Comparison of ENCODE assay signal across 12 mouse cellular contexts in the genomic region with DNA sequence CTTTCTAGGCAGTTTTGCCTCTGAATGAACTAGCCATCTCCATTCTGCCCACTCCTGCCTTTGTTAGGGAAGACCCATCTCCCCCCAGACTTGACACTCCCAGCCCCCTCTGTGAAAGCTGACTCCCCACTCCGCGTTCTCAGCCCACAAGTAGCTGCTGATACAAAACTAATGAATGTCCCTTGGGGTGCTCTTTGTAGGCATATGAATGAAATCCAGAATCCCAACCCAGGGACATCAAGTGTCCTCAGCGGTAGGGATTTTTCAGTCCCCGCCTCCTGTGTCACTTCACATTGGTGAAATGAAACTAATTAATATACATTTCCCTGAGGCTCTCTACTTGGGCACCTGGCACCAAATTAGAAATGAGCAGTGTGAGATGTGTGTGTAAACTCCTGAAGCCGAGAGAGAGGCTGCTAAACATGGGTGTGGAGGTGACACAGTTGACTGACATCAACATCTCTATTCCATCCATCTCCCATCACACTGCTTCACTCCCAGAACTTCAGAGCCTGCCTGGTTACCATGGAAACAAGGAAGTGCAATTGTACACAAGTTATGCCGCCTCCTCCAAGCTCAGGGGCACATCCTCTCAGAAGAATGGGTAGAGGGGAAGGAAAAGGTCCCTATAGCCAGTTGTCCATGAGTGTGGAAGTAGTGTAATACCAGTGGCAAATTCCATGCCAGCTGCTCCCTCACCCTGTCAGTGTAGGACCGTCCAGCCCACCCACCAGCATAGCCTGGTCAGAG.
DNase-seq lines count a peak whose midpoint lies in the region; ATAC-seq and TF ChIP-seq lines count a peak whose summit lies in the region.
"Had no signal": no experiment of that assay in that cellular context is flagged by ENCODE, and none has a peak within 500 bp of the region (broad histone marks: within the 10 kb centered on the region; RNA-seq: fewer than 3 reads in every experiment).

No protein-coding gene starts in this region.

- no peaks in the 10 kb centered on the region for H3K27me3 ChIP-seq in hindbrain, embryonic 14.5 days (ENCODE audit: control insufficient read depth, insufficient read depth, low read length)
- H3K27me3 ChIP-seq in neural tube, embryonic 13.5 days: no peaks in the 10 kb centered on the region
- H3K27me3 ChIP-seq: lung, embryonic 15.5 days had no signal

- WGBS in hindbrain, embryonic 14.5 days: 20% methylated on average over 7 of the region's 7 CpGs
- 27% methylated on average over 7 of the region's 7 CpGs for WGBS in neural tube, embryonic 13.5 days

- H3K4me2 ChIP-seq in hindbrain, embryonic 14.5 days (replicated peaks): 0 out of 2 replicates have a peak overlapping the region, but pooled peaks have one; percentile 7
- H3K4me2 ChIP-seq in neural tube, embryonic 13.5 days: no peak overlapping the region
- H3K4me2 ChIP-seq: limb, embryonic 13.5 days; lung, embryonic 15.5 days had no signal

- peak in 1 of 2 experiments; percentile 39 for DNase-seq in layer of hippocampus, adult 2 months (ENCODE audit: low spot score in 2 of 2)
- DNase-seq in layer of hippocampus, adult 11-12 months (ENCODE audit: low spot score): no peak
- peak; percentile 31 for DNase-seq in embryo, embryonic 11 days
- no peak for DNase-seq in hindbrain, embryonic 14.5 days (ENCODE audit: low spot score)
- no peak for DNase-seq in kidney, adult 11 months
- DNase-seq in kidney, adult 18-20 months: no peak
- DNase-seq: adrenal gland, adult 2 months; heart, adult 18-20 months; thymus, postnatal 36 days had no signal

- no peak overlapping the region for H3K4me3 ChIP-seq in layer of hippocampus, adult 2 months
- H3K4me3 ChIP-seq in hindbrain, embryonic 14.5 days (replicated peaks; ENCODE audit: low read length): no peak overlapping the region
- H3K4me3 ChIP-seq in neural tube, embryonic 13.5 days: no peak overlapping the region
- H3K4me3 ChIP-seq: limb, embryonic 13.5 days; lung, embryonic 15.5 days had no signal

- no peaks in the 10 kb centered on the region for H3K9me3 ChIP-seq in hindbrain, embryonic 14.5 days (ENCODE audit: control insufficient read depth, low read length)
- no peaks in the 10 kb centered on the region for H3K9me3 ChIP-seq in neural tube, embryonic 13.5 days
- H3K9me3 ChIP-seq: limb, embryonic 13.5 days; lung, embryonic 15.5 days had no signal

- H3K27ac ChIP-seq in layer of hippocampus, adult 2 months: peak overlapping the region; percentile 61; the same call in 1 of the 2 replicates
- peak overlapping the region; percentile 72 for H3K27ac ChIP-seq in hindbrain, embryonic 14.5 days
- H3K27ac ChIP-seq in neural tube, embryonic 13.5 days (replicated peaks): peak overlapping the region; percentile 52
- H3K27ac ChIP-seq: limb, embryonic 13.5 days; lung, embryonic 15.5 days had no signal

- peak; percentile 34; the same call in 1 of the 2 replicates for ATAC-seq in hindbrain, embryonic 14.5 days (ENCODE audit: low FRiP score)
- 0 out of 2 replicates have a peak, but pooled peaks have one; percentile 33 for ATAC-seq in neural tube, embryonic 13.5 days (ENCODE audit: low read depth)

- peaks cover 17% of the 10 kb centered on the region for H3K4me1 ChIP-seq in hindbrain, embryonic 14.5 days (replicated peaks; ENCODE audit: control insufficient read depth, insufficient read depth, low read length)
- H3K4me1 ChIP-seq in neural tube, embryonic 13.5 days (replicated peaks): peaks cover 44% of the 10 kb centered on the region
- H3K4me1 ChIP-seq: lung, embryonic 15.5 days had no signal

- H3K9ac ChIP-seq in hindbrain, embryonic 14.5 days: no peak overlapping the region
- H3K9ac ChIP-seq in neural tube, embryonic 13.5 days: no peak overlapping the region
- H3K9ac ChIP-seq: limb, embryonic 13.5 days; lung, embryonic 15.5 days had no signal

- no peak for TF ChIP-seq CTCF in layer of hippocampus, adult 2 months (conservative IDR thresholded peaks at IDR 0.05)

- H3K36me3 ChIP-seq in hindbrain, embryonic 14.5 days (replicated peaks; ENCODE audit: control insufficient read depth, insufficient read depth): no peaks in the 10 kb centered on the region
- H3K36me3 ChIP-seq in neural tube, embryonic 13.5 days: no peaks in the 10 kb centered on the region
- H3K36me3 ChIP-seq: limb, embryonic 13.5 days; lung, embryonic 15.5 days had no signal
